Mouse (Mus musculus) neural tube, embryonic 13.5 days (tissue): ENCODE measurements at regions not wholly inside any gene's neighbourhood (a gene's known extent, or its start where the extent isn't known, plus 50 kb on each side); places are given as distances from the start of the nearest gene placed in this dataset.
A peak's percentile ranks its signal among the peaks of the same experiment; 100 is the strongest.

Experiments
- ATAC-seq: fragments of 200-750 bp; cut with Nextera tagmentation; 2 replicates; pipeline ENCODE4 v1.8.0; 2017; ENCODE audit warnings: low read depth, mild to moderate bottlenecking, moderate TSS enrichment, moderate library complexity
- H3K27ac ChIP-seq: fragments of 300-500 bp; sonication (generic); replicated peaks from 2 replicates; pipeline ENCODE4 v1.5.1; 2015; ENCODE audit warnings: moderate library complexity, mild to moderate bottlenecking, inconsistent platforms
- H3K27me3 ChIP-seq: fragments of 300-500 bp; sonication (generic); 2 replicates; pipeline ENCODE4 v1.6.1; 2015; ENCODE audit warnings: mild to moderate bottlenecking, inconsistent platforms
- H3K36me3 ChIP-seq: fragments of 300-500 bp; sonication (generic); 2 replicates; pipeline ENCODE4 v1.6.1; 2015; ENCODE audit warnings: mild to moderate bottlenecking, inconsistent platforms
- H3K4me1 ChIP-seq: fragments of 300-500 bp; sonication (generic); replicated peaks from 2 replicates; pipeline ENCODE4 v1.6.1; 2015; ENCODE audit warnings: inconsistent platforms
- H3K4me2 ChIP-seq: fragments of 300-500 bp; sonication (generic); 2 replicates; pipeline ENCODE4 v1.6.1; 2015; ENCODE audit warnings: inconsistent platforms, mild to moderate bottlenecking, moderate library complexity
- H3K4me3 ChIP-seq: fragments of 300-500 bp; sonication (generic); 2 replicates; pipeline ENCODE4 v1.5.1; 2015; ENCODE audit warnings: mild to moderate bottlenecking, inconsistent platforms
- H3K9ac ChIP-seq: fragments of 300-500 bp; sonication (generic); 2 replicates; pipeline ENCODE4 v1.6.1; 2015; ENCODE audit warnings: moderate library complexity, mild to moderate bottlenecking, inconsistent platforms
- H3K9me3 ChIP-seq: fragments of 300-500 bp; sonication (generic); 2 replicates; pipeline ENCODE4 v1.6.1; 2016; ENCODE audit warnings: inconsistent platforms
- WGBS: fragments of 180-500 bp; shearing (Covaris S2); methylation state at CpG from one replicate; pipeline ENCODE4 v1.1.7; 2015; 5-methylcytosine and 5-hydroxymethylcytosine counted together

DNA sequence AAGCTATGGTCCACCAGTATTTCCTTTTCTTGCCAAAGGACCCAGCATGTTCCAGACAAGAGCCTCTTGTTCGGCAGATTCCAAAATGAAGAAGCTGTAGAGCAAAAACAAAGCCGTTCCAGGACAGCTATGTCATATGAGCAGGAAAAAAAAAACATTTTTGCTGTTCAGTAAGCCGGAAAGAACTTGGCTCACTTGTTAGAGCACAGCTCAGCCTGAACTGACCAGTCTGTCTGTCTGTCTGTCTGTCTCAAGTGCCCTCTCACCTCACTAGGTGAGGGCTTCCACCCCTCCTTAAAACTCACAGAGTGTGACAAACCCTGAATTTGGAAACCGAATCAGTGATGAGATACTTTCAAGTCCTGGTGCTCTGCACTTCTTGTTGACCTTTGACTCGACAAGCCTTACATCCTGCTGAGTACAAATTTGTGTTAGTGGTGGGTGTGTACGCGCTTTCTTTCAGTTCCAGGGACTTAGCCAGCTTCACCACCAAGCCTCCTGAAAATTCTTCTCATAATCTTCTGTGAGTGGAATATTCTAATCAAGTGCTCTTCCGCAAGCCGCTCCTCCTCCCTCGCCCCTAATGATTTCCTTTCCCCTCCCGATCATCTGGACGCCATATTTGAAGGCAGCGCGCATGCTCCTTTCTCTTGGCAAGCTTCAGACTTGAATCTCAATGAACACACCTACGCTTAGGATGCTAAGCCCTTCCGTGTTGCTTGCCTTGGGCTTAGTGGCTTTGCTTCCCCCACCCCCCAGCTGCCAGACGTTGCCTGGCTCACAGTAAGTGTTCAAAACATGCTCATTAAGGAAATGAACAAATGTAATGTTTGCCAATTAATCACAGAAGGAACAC lies 560.9 kb downstream of the Tox3 start:
- no peak overlapping the region for H3K27ac ChIP-seq
- whole genome bisulfite sequencing = 70% methylated on average over 17 of the region's 17 CpGs
- peaks cover 21% of the 10 kb centered on the region for H3K27me3 ChIP-seq
- H3K36me3 ChIP-seq = no peaks in the 10 kb centered on the region
- H3K9me3 ChIP-seq = no peaks in the 10 kb centered on the region
- H3K9ac ChIP-seq = no peak overlapping the region
- peaks cover 27% of the 10 kb centered on the region for H3K4me1 ChIP-seq
- no peak overlapping the region for H3K4me3 ChIP-seq
- ATAC-seq = no peak
- no peak overlapping the region for H3K4me2 ChIP-seq

DNA sequence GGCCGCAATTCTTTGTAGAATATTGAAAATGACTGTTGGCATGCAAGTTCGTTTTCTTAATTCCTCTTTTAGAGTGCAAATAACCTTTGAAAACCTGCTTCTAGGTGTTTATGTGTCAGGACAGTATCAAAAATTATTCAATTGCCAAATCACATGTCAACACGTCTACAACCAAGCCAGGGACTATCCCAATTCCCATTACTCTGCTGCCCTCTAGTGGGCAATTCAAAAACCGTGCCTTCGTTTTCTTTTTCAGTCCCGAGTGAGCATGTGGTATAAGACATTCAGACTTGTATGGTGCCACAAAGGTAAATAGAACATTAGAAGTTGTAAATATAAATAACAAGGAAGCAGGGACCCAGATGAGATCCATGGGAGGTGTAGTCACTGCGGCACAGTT lies 563.1 kb downstream of the Tox3 start:
- no peaks in the 10 kb centered on the region for H3K9me3 ChIP-seq
- no peak overlapping the region for H3K27ac ChIP-seq
- no peak overlapping the region for H3K4me3 ChIP-seq
- H3K27me3 ChIP-seq = peaks cover 35% of the 10 kb centered on the region
- no peak overlapping the region for H3K9ac ChIP-seq
- 16% methylated on average over 7 of the region's 7 CpGs for WGBS
- peak; percentile 48; the same call in 1 of the 2 replicates for ATAC-seq
- no peaks in the 10 kb centered on the region for H3K36me3 ChIP-seq
- no peak overlapping the region for H3K4me2 ChIP-seq
- H3K4me1 ChIP-seq = peaks cover 36% of the 10 kb centered on the region

DNA sequence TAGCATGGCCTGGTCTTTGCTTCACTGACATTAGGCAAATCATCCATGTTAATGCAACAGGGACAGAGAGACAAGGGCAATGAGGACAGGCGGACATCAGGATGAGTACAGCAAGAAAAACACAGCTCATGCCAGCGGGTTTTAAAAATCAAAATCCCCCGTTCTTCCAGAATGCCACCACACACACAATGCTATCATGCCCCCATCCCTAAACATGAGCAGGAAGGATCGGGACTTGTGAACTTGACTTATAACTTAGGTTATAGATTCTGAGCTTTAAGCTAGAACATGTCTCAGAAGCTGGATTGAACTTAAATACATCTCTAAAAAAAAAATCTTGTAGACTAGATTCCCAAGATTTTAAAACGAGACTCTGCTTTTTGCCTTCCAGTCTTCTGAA lies 564.8 kb downstream of the Tox3 start:
- no peak overlapping the region for H3K4me2 ChIP-seq
- H3K9me3 ChIP-seq = no peaks in the 10 kb centered on the region
- WGBS = 63% methylated on average over 5 of the region's 5 CpGs

DNA sequence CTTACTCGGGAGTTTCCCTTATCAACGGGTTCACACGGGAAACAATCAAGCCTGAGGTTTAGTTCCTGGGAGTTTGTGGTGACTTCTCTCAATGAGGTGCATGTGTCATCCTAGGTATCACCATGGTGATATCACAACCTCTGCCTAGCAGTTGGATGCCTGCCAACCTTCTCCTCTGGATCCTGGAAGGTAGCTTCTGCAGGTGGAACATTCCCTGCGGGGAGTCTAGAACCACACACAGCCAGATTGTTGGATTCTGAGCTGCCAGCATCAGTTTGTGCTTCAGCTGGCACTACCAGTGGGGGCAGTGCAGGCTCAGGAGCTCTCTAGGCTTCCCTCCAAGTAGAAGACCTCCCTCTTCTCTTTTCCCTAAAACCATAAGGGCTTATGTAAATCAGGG lies 581.8 kb downstream of the Tox3 start:
- Histone ChIP-seq H3K9me3 (no peaks in the 10 kb centered on the region), H3K4me1 (no peaks in the 10 kb centered on the region), H3K36me3 (no peaks in the 10 kb centered on the region), H3K4me2 (no peak overlapping the region), H3K9ac (no peak overlapping the region), H3K4me3 (no peak overlapping the region), H3K27me3 (no peaks in the 10 kb centered on the region), H3K27ac (no peak overlapping the region)
- WGBS = 67% methylated on average over 4 of the region's 4 CpGs
- ATAC-seq = no peak

More for the DNA sequence above, 564.8 kb downstream of the Tox3 start:
- peak overlapping the region; percentile 6; the same call in 1 of the 2 replicates for H3K27ac ChIP-seq
- H3K27me3 ChIP-seq = peaks cover 37% of the 10 kb centered on the region
- no peaks in the 10 kb centered on the region for H3K36me3 ChIP-seq
- no peak for ATAC-seq
- no peak overlapping the region for H3K4me3 ChIP-seq
- H3K9ac ChIP-seq = no peak overlapping the region
- H3K4me1 ChIP-seq = peaks cover 36% of the 10 kb centered on the region

DNA sequence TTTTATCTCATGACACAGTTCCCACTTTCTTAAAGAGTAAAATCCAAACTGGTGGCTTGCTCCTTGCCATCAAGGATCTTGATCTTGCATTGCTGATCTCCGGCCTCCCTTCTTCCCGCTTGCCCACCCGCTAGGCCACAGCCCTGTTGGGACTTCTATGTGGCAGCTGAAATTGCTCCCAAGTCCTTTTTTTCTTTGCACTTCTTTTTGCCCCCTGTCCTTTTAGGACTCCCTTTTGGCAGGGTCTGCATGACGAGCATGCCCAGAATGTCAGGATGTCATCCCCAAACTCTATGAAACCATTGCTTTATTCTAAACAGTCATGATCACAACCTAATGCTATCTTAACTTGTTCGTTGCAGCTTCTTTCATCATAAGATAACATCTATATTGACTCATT lies 588.6 kb downstream of the Tox3 start:
- Histone ChIP-seq H3K4me3 (no peak overlapping the region), H3K9me3 (no peaks in the 10 kb centered on the region), H3K9ac (no peak overlapping the region), H3K27me3 (no peaks in the 10 kb centered on the region), H3K4me2 (no peak overlapping the region), H3K36me3 (no peaks in the 10 kb centered on the region), H3K4me1 (no peaks in the 10 kb centered on the region), H3K27ac (no peak overlapping the region)
- no peak for ATAC-seq
- 94% methylated on average over 5 of the region's 5 CpGs for WGBS

DNA sequence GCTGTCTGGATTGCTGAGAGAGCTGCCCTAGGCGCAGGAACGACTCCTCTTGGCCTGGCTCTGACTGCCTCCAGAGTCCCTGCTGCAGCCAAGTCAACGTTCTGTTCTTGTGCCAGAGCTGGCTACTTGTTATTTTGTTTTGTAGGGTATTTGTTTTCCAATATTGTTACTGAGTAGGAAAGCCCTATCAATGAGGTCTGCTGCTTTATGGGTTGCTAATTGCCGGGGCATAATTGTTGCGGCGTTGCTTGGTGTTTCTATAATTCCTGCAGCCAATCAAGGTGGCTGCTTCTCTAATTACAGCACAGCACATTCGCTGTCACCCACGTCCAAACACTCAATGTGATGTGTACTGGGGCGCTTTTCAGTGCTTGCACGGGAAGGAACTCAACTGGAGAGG lies 589.4 kb downstream of the Tox3 start:
- H3K4me3 ChIP-seq = no peak overlapping the region
- 53% methylated on average over 10 of the region's 10 CpGs for whole genome bisulfite sequencing
- no peak overlapping the region for H3K27ac ChIP-seq
- H3K36me3 ChIP-seq = no peaks in the 10 kb centered on the region
- H3K9me3 ChIP-seq = no peaks in the 10 kb centered on the region
- H3K27me3 ChIP-seq = no peaks in the 10 kb centered on the region
- H3K4me2 ChIP-seq = no peak overlapping the region
- no peaks in the 10 kb centered on the region for H3K4me1 ChIP-seq
- no peak for ATAC-seq
- no peak overlapping the region for H3K9ac ChIP-seq

DNA sequence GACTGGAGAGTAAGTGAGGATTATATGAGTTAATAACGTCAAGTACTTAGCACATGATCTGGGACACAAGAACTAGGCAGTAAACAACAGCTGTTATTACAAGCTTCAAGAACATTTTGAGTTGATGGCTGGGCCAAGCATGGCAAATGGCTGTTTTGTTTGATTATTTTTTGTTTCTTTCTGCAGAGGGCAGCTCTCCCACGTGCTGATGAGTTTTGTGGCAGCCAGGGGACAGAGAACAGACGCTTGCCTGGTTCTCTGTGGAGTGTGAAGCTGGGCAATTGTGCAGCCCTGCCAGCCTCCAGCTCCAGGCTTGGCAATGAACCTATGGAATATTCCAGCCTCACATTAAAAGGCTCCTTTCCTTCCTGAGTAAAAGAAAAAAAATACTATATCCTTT lies 592.2 kb downstream of the Tox3 start:
- H3K4me1 ChIP-seq = no peaks in the 10 kb centered on the region
- H3K27me3 ChIP-seq = no peaks in the 10 kb centered on the region
- 47% methylated on average over 3 of the region's 3 CpGs for WGBS
- ATAC-seq = no peak
- H3K36me3 ChIP-seq = no peaks in the 10 kb centered on the region
- H3K9ac ChIP-seq = no peak overlapping the region
- no peak overlapping the region for H3K4me2 ChIP-seq
- no peak overlapping the region for H3K27ac ChIP-seq
- no peak overlapping the region for H3K4me3 ChIP-seq
- no peaks in the 10 kb centered on the region for H3K9me3 ChIP-seq

DNA sequence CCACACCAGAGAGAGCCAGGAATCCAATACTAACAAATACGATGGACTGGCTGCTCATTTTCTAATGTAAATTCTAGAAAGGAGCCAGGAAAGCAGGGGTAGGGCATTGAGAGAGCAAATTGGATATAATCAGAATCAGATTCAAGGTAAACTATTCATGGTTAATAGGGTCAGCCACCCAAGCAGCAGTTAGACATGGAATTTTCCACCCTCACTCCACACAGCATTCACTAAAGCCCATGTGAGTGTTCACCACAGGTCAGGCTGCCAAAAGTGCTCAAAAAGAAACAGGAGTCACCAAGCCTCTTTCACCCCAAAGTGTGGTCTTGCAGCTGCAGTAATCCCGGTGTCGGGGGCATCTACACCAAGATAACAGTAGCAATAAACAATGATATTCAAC lies 596.9 kb downstream of the Tox3 start:
- Histone ChIP-seq H3K4me3 (no peak overlapping the region), H3K9ac (no peak overlapping the region), H3K4me2 (no peak overlapping the region), H3K27me3 (no peaks in the 10 kb centered on the region), H3K27ac (no peak overlapping the region), H3K4me1 (no peaks in the 10 kb centered on the region), H3K9me3 (no peaks in the 10 kb centered on the region), H3K36me3 (no peaks in the 10 kb centered on the region)
- ATAC-seq = no peak
- WGBS = 95% methylated on average over 3 of the region's 3 CpGs

DNA sequence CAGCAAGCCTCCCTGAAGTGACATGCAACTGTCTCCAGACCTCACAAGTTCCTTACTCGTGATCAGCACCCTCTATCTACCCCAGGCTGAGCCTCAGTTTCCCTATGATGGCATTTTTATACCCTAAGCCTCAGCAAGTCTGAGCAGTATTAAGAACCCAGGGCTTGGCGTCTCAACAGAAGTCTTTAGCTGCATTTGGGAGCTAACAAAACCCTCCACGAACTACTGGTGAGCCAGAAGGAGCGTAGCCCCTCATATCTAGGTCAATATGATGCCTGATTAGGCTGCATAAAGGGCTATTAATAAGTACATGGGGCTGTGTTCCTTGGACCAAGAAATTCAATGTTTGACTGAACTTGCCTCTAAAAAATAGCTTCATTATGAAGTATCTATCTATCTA lies 600.4 kb downstream of the Tox3 start:
- Histone ChIP-seq H3K4me3 (no peak overlapping the region), H3K9me3 (no peaks in the 10 kb centered on the region), H3K4me1 (peaks cover 18% of the 10 kb centered on the region), H3K9ac (no peak overlapping the region), H3K36me3 (no peaks in the 10 kb centered on the region), H3K4me2 (no peak overlapping the region), H3K27ac (no peak overlapping the region), H3K27me3 (no peaks in the 10 kb centered on the region)
- 85% methylated on average over 4 of the region's 4 CpGs for WGBS
- no peak for ATAC-seq

DNA sequence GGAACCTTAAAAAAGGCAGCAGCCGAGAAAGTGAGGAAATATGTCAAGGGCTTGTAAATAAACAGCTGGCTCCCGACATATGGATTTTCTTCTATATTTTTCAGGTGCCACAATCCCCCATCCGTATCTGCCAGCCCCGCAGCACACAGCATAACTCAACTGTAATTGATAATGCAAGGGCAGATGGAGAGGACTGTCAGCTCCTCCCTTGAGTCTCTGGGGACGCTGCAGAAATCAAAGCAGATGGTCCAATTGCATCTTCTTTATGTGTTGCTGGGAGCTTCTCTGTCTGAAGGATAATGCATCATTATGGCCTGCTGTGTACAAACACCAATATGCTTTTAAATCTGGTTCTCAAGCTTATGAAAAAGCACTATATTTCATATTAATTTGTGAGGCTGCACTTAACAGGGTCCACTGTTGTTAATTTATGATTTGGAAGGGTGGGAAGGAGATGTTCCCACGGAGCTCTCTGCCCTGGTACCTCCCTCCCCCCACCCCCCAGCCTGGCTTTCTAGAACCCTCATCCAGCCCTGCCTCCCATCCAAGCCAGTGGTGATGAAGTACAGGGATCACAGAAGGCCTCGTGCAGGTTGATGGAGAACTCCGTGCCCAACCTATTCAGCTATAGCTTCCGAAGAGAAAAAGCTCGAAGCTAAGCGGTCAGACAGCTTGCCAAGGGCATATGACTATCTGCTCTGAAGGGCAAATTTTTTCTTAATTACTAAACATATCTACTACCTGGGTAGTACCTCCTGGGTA lies 603.7 kb downstream of the Tox3 start:
- peak; percentile 74 for ATAC-seq
- H3K4me1 ChIP-seq = peaks cover 18% of the 10 kb centered on the region
- peak overlapping the region; percentile 63 for H3K27ac ChIP-seq
- no peak overlapping the region for H3K4me2 ChIP-seq
- whole genome bisulfite sequencing = 45% methylated on average over 11 of the region's 11 CpGs
- no peak overlapping the region for H3K4me3 ChIP-seq
- H3K9me3 ChIP-seq = no peaks in the 10 kb centered on the region
- H3K36me3 ChIP-seq = no peaks in the 10 kb centered on the region
- peaks cover 3% of the 10 kb centered on the region; the same call in 1 of the 2 replicates for H3K27me3 ChIP-seq
- no peak overlapping the region for H3K9ac ChIP-seq

DNA sequence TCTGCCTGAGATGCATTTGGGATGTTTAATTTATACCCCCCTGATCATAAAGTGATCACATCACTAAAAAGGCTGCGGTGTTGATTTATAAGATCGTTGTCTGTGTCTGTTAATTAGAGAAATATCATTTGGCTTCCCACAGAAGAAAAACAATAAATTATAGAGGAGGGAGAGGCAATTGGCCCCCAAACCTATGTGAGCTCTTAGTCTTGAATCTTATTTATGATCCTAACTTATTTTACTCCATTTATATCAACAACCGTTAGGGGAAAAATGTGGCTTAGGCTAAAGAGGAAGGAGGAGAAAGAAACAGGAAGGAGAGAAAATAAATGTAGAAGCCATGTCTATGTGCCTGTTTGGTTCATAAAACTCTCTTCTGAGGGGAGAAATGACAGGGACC lies 609.5 kb downstream of the Tox3 start:
- Histone ChIP-seq H3K36me3 (no peaks in the 10 kb centered on the region), H3K9me3 (no peaks in the 10 kb centered on the region), H3K9ac (no peak overlapping the region), H3K4me2 (no peak overlapping the region), H3K27ac (no peak overlapping the region), H3K4me3 (no peak overlapping the region), H3K4me1 (peaks cover 16% of the 10 kb centered on the region), H3K27me3 (peaks cover 3% of the 10 kb centered on the region; the same call in 1 of the 2 replicates)
- no peak for ATAC-seq
- 48% methylated on average over 3 of the region's 3 CpGs for WGBS

DNA sequence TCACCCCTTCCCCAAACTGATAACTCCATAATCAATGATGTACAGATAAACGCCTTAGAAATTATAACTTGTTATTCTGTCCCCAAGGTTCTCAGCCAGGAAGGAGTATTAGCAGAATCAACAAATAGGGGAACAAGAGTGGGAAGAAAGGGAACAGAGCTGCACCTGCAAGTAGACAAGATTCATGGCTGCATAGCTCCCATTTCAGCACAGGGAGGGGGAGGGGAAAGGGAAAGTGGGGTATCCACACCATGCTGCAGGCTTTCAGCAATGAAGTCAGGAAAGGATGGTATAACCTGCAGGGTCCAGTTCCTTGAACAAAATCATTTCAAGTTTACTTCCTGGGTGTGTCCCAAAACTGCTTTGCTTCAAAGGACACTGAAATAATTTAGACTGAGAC lies 610.5 kb downstream of the Tox3 start:
- no peak for ATAC-seq
- Histone ChIP-seq H3K9me3 (no peaks in the 10 kb centered on the region), H3K27ac (no peak overlapping the region), H3K27me3 (peaks cover 3% of the 10 kb centered on the region; the same call in 1 of the 2 replicates), H3K4me2 (no peak overlapping the region), H3K9ac (no peak overlapping the region), H3K36me3 (no peaks in the 10 kb centered on the region), H3K4me3 (no peak overlapping the region), H3K4me1 (peaks cover 15% of the 10 kb centered on the region)
- WGBS = 84% methylated on average over 1 of the region's 1 CpGs
